Mouse (Mus musculus) limb, embryonic 13.5 days (tissue): ENCODE measurements around the gene Ccl4. TPM values are rescaled to one million over a fixed set of nuclear protein-coding genes. Genes with fewer than 3 reads are reported as not detected.

ENCODE experiments used
- ATAC-seq: fragments of 200-750 bp; cut with Nextera tagmentation; 2 replicates; pipeline ENCODE4 v1.8.0; 2017; ENCODE audit warnings: low read depth, moderate number of reproducible peaks, moderate TSS enrichment; ENCODE audit not compliant: low FRiP score
- H3K27ac ChIP-seq: fragments of 300-500 bp; sonication (generic); 2 replicates; pipeline ENCODE4 v1.5.1; 2015; ENCODE audit warnings: inconsistent platforms, mild to moderate bottlenecking, moderate library complexity
- H3K27me3 ChIP-seq: fragments of 300-500 bp; sonication (generic); 2 replicates; pipeline ENCODE4 v1.6.1; 2015; ENCODE audit warnings: mild to moderate bottlenecking, inconsistent platforms
- H3K36me3 ChIP-seq: fragments of 300-500 bp; sonication (generic); 2 replicates; pipeline ENCODE4 v1.6.1; 2015; ENCODE audit warnings: inconsistent platforms, mild to moderate bottlenecking, moderate library complexity
- H3K4me1 ChIP-seq: fragments of 300-500 bp; sonication (generic); 2 replicates; pipeline ENCODE4 v1.6.1; 2015; ENCODE audit warnings: inconsistent platforms
- H3K4me2 ChIP-seq: fragments of 300-500 bp; sonication (generic); replicated peaks from 2 replicates; pipeline ENCODE4 v1.6.1; 2015; ENCODE audit warnings: inconsistent platforms, mild to moderate bottlenecking, moderate library complexity
- H3K4me3 ChIP-seq: fragments of 300-500 bp; sonication (generic); 2 replicates; pipeline ENCODE4 v1.5.1; 2015; ENCODE audit warnings: moderate library complexity, mild to moderate bottlenecking, inconsistent platforms
- H3K9ac ChIP-seq: fragments of 300-500 bp; sonication (generic); 2 replicates; pipeline ENCODE4 v1.6.1; 2015; ENCODE audit warnings: mild to moderate bottlenecking, inconsistent platforms
- H3K9me3 ChIP-seq: fragments of 300-500 bp; sonication (generic); 2 replicates; pipeline ENCODE4 v1.6.1; 2016; ENCODE audit warnings: inconsistent platforms
- WGBS: fragments of 180-500 bp; shearing (Covaris S2); methylation state at CpG from one replicate; pipeline ENCODE4 v1.1.7; 2015; 5-methylcytosine and 5-hydroxymethylcytosine counted together
- polyA plus RNA-seq: library from polyadenylated mRNA; unstranded; fragments of >200 nt; fragmentation: Nextera tagmentation; extraction: Ambion mirVana; gene quantifications from 2 replicates; pipeline ENCODE4 v1.2.1, GENCODE M21; 2015

Gene Ccl4
- polyA plus RNA-seq, 1 experiment from 2014 or later: 1.0 TPM

- no peak for ATAC-seq
- Histone ChIP-seq H3K27ac (no peak overlapping the region), H3K9me3 (no peaks in the 10 kb centered on the region), H3K27me3 (no peaks in the 10 kb centered on the region), H3K4me3 (no peak overlapping the region), H3K4me1 (no peaks in the 10 kb centered on the region), H3K9ac (no peak overlapping the region), H3K36me3 (no peaks in the 10 kb centered on the region), H3K4me2 (no peak overlapping the region)
- 70% methylated on average over 1 of the region's 1 CpGs for WGBS
These were observed 29.6 kb downstream of the Ccl4 start for GRCm38 (mm10) chr11:83692008-83692407.

- ATAC-seq: no peak
- no peaks in the 10 kb centered on the region for H3K36me3 ChIP-seq
- H3K4me2 ChIP-seq: no peak within 1 kb of the TSS
- no peak within 1 kb of the TSS for H3K9ac ChIP-seq
- H3K27me3 ChIP-seq: no peaks in the 10 kb centered on the region
- H3K27ac ChIP-seq: no peak within 1 kb of the TSS
- H3K4me1 ChIP-seq: no peaks in the 10 kb centered on the region
- H3K9me3 ChIP-seq: no peaks in the 10 kb centered on the region
- H3K4me3 ChIP-seq: no peak within 1 kb of the TSS
- 3% methylated on average over 1 of the region's 1 CpGs for WGBS
These were observed 41.3 kb downstream of the Ccl4 start, which contains the start of gene Wfdc17 for GRCm38 (mm10) chr11:83703705-83704104. TSS of gene Wfdc17 (plus strand) at chr11:83703991.

GRCm38 (mm10) chr11:83708715-83709114 lies 46.3 kb downstream of the Ccl4 start, which contains the start of gene Wfdc18:
TSS of gene Wfdc18 (plus strand) at chr11:83709015.
- no peak within 1 kb of the TSS for H3K4me3 ChIP-seq
- no peaks in the 10 kb centered on the region for H3K36me3 ChIP-seq
- no peaks in the 10 kb centered on the region for H3K27me3 ChIP-seq
- no peak within 1 kb of the TSS for H3K4me2 ChIP-seq
- no peak within 1 kb of the TSS for H3K9ac ChIP-seq
- H3K4me1 ChIP-seq: no peaks in the 10 kb centered on the region
- 78% methylated on average over 4 of the region's 4 CpGs for WGBS
- H3K27ac ChIP-seq: no peak within 1 kb of the TSS
- no peaks in the 10 kb centered on the region for H3K9me3 ChIP-seq
- ATAC-seq: no peak

GRCm38 (mm10) chr11:83709683-83710082 lies 47.3 kb downstream of the Ccl4 start:
- WGBS: 81% methylated on average over 5 of the region's 5 CpGs
- Histone ChIP-seq H3K9me3 (no peaks in the 10 kb centered on the region), H3K36me3 (no peaks in the 10 kb centered on the region), H3K4me3 (no peak overlapping the region), H3K27me3 (no peaks in the 10 kb centered on the region), H3K4me1 (no peaks in the 10 kb centered on the region), H3K4me2 (no peak overlapping the region), H3K27ac (no peak overlapping the region), H3K9ac (no peak overlapping the region)
- no peak for ATAC-seq

- Histone ChIP-seq H3K27me3 (no peaks in the 10 kb centered on the region), H3K9me3 (no peaks in the 10 kb centered on the region), H3K4me2 (no peak overlapping the region), H3K27ac (no peak overlapping the region), H3K4me3 (no peak overlapping the region), H3K9ac (no peak overlapping the region), H3K36me3 (no peaks in the 10 kb centered on the region), H3K4me1 (no peaks in the 10 kb centered on the region)
- ATAC-seq: no peak
- 83% methylated on average over 1 of the region's 1 CpGs for WGBS
These were observed 50.3 kb downstream of the Ccl4 start for GRCm38 (mm10) chr11:83712671-83713070.

- H3K9ac ChIP-seq: no peak overlapping the region
- H3K4me3 ChIP-seq: no peak overlapping the region
- H3K9me3 ChIP-seq: no peaks in the 10 kb centered on the region
- 83% methylated on average over 2 of the region's 2 CpGs for WGBS
- H3K27ac ChIP-seq: no peak overlapping the region
- no peaks in the 10 kb centered on the region for H3K27me3 ChIP-seq
- no peaks in the 10 kb centered on the region for H3K4me1 ChIP-seq
- no peak overlapping the region for H3K4me2 ChIP-seq
- H3K36me3 ChIP-seq: no peaks in the 10 kb centered on the region
- ATAC-seq: no peak
These were observed 51.5 kb downstream of the Ccl4 start for GRCm38 (mm10) chr11:83713925-83714324.

Other genes starting within 250 kb of the Ccl4 start
- not detected in 2 replicates for gene Gas2l2, start 233.1 kb upstream of the Ccl4 start, polyA plus RNA-seq
- gene 1700020L24Rik, start 224.9 kb upstream of the Ccl4 start, polyA plus RNA-seq: 0.56 TPM in 1 of 2 replicates, not detected in the other
- gene Mmp28, start 199.5 kb upstream of the Ccl4 start, polyA plus RNA-seq: 3.0 and 4.5 TPM in 2 replicates
- 16.9 and 19.3 TPM in 2 replicates for gene Taf15, start 189.5 kb upstream of the Ccl4 start, polyA plus RNA-seq
- gene Heatr9, start 140.4 kb upstream of the Ccl4 start, polyA plus RNA-seq: not detected in 2 replicates
- gene Ccl5, start 132.1 kb upstream of the Ccl4 start, polyA plus RNA-seq: 0.66 and 1.2 TPM in 2 replicates
- 2.3 and 2.9 TPM in 2 replicates for gene Ccl9, start 83.9 kb upstream of the Ccl4 start, polyA plus RNA-seq
- gene Ccl6, start 69.5 kb upstream of the Ccl4 start, polyA plus RNA-seq: 1.3 and 2.0 TPM in 2 replicates
- not detected in 2 replicates for gene Rpl9-ps1, start 17.0 kb upstream of the Ccl4 start, polyA plus RNA-seq
- 1.6 TPM in 2 replicates for gene Ccl3, start 13.2 kb upstream of the Ccl4 start, polyA plus RNA-seq
- gene Wfdc17, start 41.4 kb downstream of the Ccl4 start, polyA plus RNA-seq: 0.39 and 0.66 TPM in 2 replicates
- gene Wfdc18, start 46.4 kb downstream of the Ccl4 start, polyA plus RNA-seq: 0.55 TPM in 1 of 2 replicates, not detected in the other
- not detected in 2 replicates for gene Wfdc21, start 84.4 kb downstream of the Ccl4 start, polyA plus RNA-seq
- gene Heatr6, start 91.1 kb downstream of the Ccl4 start, polyA plus RNA-seq: 34.4 and 35.5 TPM in 2 replicates
- not detected in 2 replicates for gene Hnf1b, start 187.5 kb downstream of the Ccl4 start, polyA plus RNA-seq